Mouse (Mus musculus) liver, embryonic 12.5 days (tissue): ENCODE data around the gene Spag8. TPM values are rescaled to one million over a fixed set of nuclear protein-coding genes. Genes with fewer than 3 reads are reported as not detected.
A peak's percentile ranks its signal among the peaks of the same experiment; 100 is the strongest.

ENCODE experiments used
- ATAC-seq: fragments of 200-750 bp; cut with Nextera tagmentation; 2 replicates; pipeline ENCODE4 v1.8.0; 2017; ENCODE audit warnings: moderate number of reproducible peaks, mild to moderate bottlenecking, moderate library complexity
- H3K27ac ChIP-seq: fragments of 300-500 bp; sonication (generic); 2 replicates; pipeline ENCODE4 v1.5.1; 2016; ENCODE audit warnings: mild to moderate bottlenecking
- H3K27me3 ChIP-seq: fragments of 300-500 bp; sonication (generic); replicated peaks from 2 replicates; pipeline ENCODE4 v1.6.1; 2016; ENCODE audit warnings: mild to moderate bottlenecking, moderate library complexity
- H3K36me3 ChIP-seq: fragments of 300-500 bp; sonication (generic); 2 replicates; pipeline ENCODE4 v1.6.1; 2016; ENCODE audit warnings: mild to moderate bottlenecking, moderate library complexity
- H3K4me1 ChIP-seq: fragments of 300-500 bp; sonication (generic); 2 replicates; pipeline ENCODE4 v1.6.1; 2016
- H3K4me2 ChIP-seq: fragments of 300-500 bp; sonication (generic); 2 replicates; pipeline ENCODE4 v1.6.1; 2016; ENCODE audit warnings: mild to moderate bottlenecking, moderate library complexity
- H3K4me3 ChIP-seq: fragments of 300-500 bp; sonication (generic); 2 replicates; pipeline ENCODE4 v1.5.1; 2016; ENCODE audit warnings: mild to moderate bottlenecking, moderate library complexity
- H3K9ac ChIP-seq: fragments of 300-500 bp; sonication (generic); 2 replicates; pipeline ENCODE4 v1.6.1; 2016; ENCODE audit warnings: mild to moderate bottlenecking, moderate library complexity
- H3K9me3 ChIP-seq: fragments of 300-500 bp; sonication (generic); replicated peaks from 2 replicates; pipeline ENCODE4 v1.6.1; 2016; ENCODE audit warnings: mild to moderate bottlenecking, moderate library complexity
- WGBS: fragments of 180-500 bp; shearing (Covaris S2); methylation state at CpG from one replicate; pipeline ENCODE4 v1.1.7; 2016; ENCODE audit not compliant: insufficient replicate concordance; 5-methylcytosine and 5-hydroxymethylcytosine counted together
- microRNA-seq: library from miRNA; unstranded; fragments of <30 nt; microRNA quantifications from one replicate; pipeline ENCODE4, GENCODE M21; 2017
- polyA plus RNA-seq: library from polyadenylated mRNA; unstranded; fragments of >200 nt; fragmentation: Nextera tagmentation; extraction: Ambion mirVana; gene quantifications from 2 replicates; pipeline ENCODE4 v1.2.1, GENCODE M21; 2016

The Spag8 gene
- polyA plus RNA-seq, 1 experiment from 2014 or later, result 0.20 TPM

DNA sequence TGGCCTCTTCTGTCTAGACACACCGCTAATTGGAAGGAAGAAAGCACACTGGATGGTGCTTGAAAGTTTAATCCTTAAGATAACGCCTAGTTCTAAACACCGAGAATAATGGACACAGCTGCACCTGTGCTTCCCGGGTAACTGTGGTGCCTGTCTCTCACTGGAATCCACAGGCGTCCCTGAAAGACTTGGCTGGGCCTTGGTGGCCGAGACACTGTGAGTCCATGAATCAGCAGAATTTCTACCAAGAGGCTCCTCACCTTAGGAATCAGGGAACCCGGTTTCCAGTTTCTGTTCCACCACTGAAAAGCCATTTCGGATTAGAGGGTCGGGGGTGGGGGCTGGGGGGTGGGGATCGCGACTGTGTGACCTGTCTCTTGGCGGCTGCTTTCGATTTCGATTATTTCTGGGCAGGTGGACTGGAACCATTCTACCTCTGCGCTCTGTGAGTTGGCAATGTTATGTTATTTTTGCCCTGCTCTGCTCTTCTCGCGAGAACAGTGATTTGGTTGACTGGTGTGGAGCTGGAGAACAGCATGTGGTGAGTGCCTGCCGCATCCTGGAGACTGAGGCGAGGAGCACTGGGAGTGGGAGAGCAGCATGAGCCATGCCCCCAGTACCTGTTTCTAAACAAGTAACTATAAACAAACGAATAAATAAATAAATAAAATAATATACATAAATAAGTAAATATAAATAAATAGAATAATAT, 24.1 kb downstream of the Spag8 start:
- Histone ChIP-seq H3K4me2 (peak overlapping the region; percentile 47), H3K9me3 (peaks cover 18% of the 10 kb centered on the region), H3K4me3 (peak overlapping the region; percentile 18), H3K4me1 (peaks cover 29% of the 10 kb centered on the region), H3K36me3 (no peaks in the 10 kb centered on the region), H3K27me3 (peaks cover 39% of the 10 kb centered on the region), H3K9ac (peak overlapping the region; percentile 12; the same call in 1 of the 2 replicates), H3K27ac (0 out of 2 replicates have a peak overlapping the region, but pooled peaks have one; percentile 17)
- WGBS, result 39% methylated on average over 20 of the region's 20 CpGs
- 0 out of 2 replicates have a peak, but pooled peaks have one; percentile 50 for ATAC-seq

- 64% methylated on average over 4 of the region's 4 CpGs for WGBS
- Histone ChIP-seq H3K9me3 (peaks cover 7% of the 10 kb centered on the region), H3K4me1 (no peaks in the 10 kb centered on the region)
These were observed 33.1 kb downstream of the Spag8 start for GRCm38 (mm10) chr4:43620146-43620778.

GRCm38 (mm10) chr4:43613060-43613730, 40.2 kb downstream of the Spag8 start:
- WGBS, result 26% methylated on average over 3 of the region's 3 CpGs
- no peaks in the 10 kb centered on the region for H3K9me3 ChIP-seq
- peaks cover 26% of the 10 kb centered on the region for H3K4me1 ChIP-seq
- H3K27me3 ChIP-seq, result no peaks in the 10 kb centered on the region
- H3K4me3 ChIP-seq, result peak overlapping the region; percentile 30; the same call in 1 of the 2 replicates
- H3K27ac ChIP-seq, result peak overlapping the region; percentile 80
- peak; percentile 82 for ATAC-seq
- H3K36me3 ChIP-seq, result no peaks in the 10 kb centered on the region
- H3K4me2 ChIP-seq, result peak overlapping the region; percentile 52
- H3K9ac ChIP-seq, result peak overlapping the region; percentile 54; the same call in 1 of the 2 replicates

More at GRCm38 (mm10) chr4:43620146-43620778, 33.1 kb downstream of the Spag8 start:
- Histone ChIP-seq H3K4me2 (no peak overlapping the region), H3K36me3 (no peaks in the 10 kb centered on the region), H3K27me3 (peaks cover 5% of the 10 kb centered on the region; the same call in 1 of the 2 replicates), H3K4me3 (no peak overlapping the region), H3K27ac (no peak overlapping the region), H3K9ac (no peak overlapping the region)
- ATAC-seq, result no peak

- H3K4me1 ChIP-seq, result peaks cover 26% of the 10 kb centered on the region
- H3K36me3 ChIP-seq, result no peaks in the 10 kb centered on the region
- peak overlapping the region; percentile 52 for H3K4me2 ChIP-seq
- no peaks in the 10 kb centered on the region for H3K9me3 ChIP-seq
- peak overlapping the region; percentile 30; the same call in 1 of the 2 replicates for H3K4me3 ChIP-seq
- peak; percentile 87 for ATAC-seq
- peak overlapping the region; percentile 80 for H3K27ac ChIP-seq
- 15% methylated on average over 10 of the region's 10 CpGs for WGBS
- H3K9ac ChIP-seq, result peak overlapping the region; percentile 54; the same call in 1 of the 2 replicates
- no peaks in the 10 kb centered on the region for H3K27me3 ChIP-seq
These were observed 40.9 kb downstream of the Spag8 start for GRCm38 (mm10) chr4:43612534-43612933.

- H3K27me3 ChIP-seq, result no peaks in the 10 kb centered on the region
- peak overlapping the region; percentile 91 for H3K27ac ChIP-seq
- peaks cover 65% of the 10 kb centered on the region for H3K4me1 ChIP-seq
- no peaks in the 10 kb centered on the region for H3K9me3 ChIP-seq
- peak overlapping the region; percentile 19 for H3K4me3 ChIP-seq
- ATAC-seq, result peak; percentile 96
- no peaks in the 10 kb centered on the region for H3K36me3 ChIP-seq
- WGBS, result 29% methylated on average over 9 of the region's 9 CpGs
- H3K9ac ChIP-seq, result peak overlapping the region; percentile 59; the same call in 1 of the 2 replicates
- H3K4me2 ChIP-seq, result peak overlapping the region; percentile 59
These were observed 48.4 kb downstream of the Spag8 start for GRCm38 (mm10) chr4:43604751-43605685.

GRCm38 (mm10) chr4:43604099-43604498, 49.3 kb downstream of the Spag8 start:
- H3K27ac ChIP-seq, result peak overlapping the region; percentile 91
- no peaks in the 10 kb centered on the region for H3K9me3 ChIP-seq
- no peak overlapping the region for H3K4me2 ChIP-seq
- no peak overlapping the region for H3K4me3 ChIP-seq
- no peaks in the 10 kb centered on the region for H3K36me3 ChIP-seq
- ATAC-seq, result no peak
- H3K9ac ChIP-seq, result no peak overlapping the region
- H3K27me3 ChIP-seq, result no peaks in the 10 kb centered on the region
- WGBS, result 57% methylated on average over 3 of the region's 3 CpGs
- peaks cover 75% of the 10 kb centered on the region for H3K4me1 ChIP-seq

Small RNA genes within 50 kb of the gene (microRNA-seq; reads per million reads assigned to microRNA genes)
- gene Gm25262, result not detected

Other genes starting within 250 kb of the Spag8 start
- gene Fam166b, start 224.5 kb downstream of the Spag8 start, polyA plus RNA-seq, result not detected in 2 replicates
- 2.8 and 3.2 TPM in 2 replicates for gene Tesk1, start 211.7 kb downstream of the Spag8 start, polyA plus RNA-seq
- 1.1 TPM in 2 replicates for gene Cd72, start 199.0 kb downstream of the Spag8 start, polyA plus RNA-seq
- gene Sit1, start 169.9 kb downstream of the Spag8 start, polyA plus RNA-seq, result not detected in 2 replicates
- gene Ccdc107, start 160.7 kb downstream of the Spag8 start, polyA plus RNA-seq, result 38.3 and 40.0 TPM in 2 replicates
- gene Arhgef39, start 153.9 kb downstream of the Spag8 start, polyA plus RNA-seq, result 32.6 and 35.8 TPM in 2 replicates
- 1.2 and 1.3 TPM in 2 replicates for gene Car9, start 146.6 kb downstream of the Spag8 start, polyA plus RNA-seq
- gene Tpm2, start 129.8 kb downstream of the Spag8 start, polyA plus RNA-seq, result 27.9 and 29.9 TPM in 2 replicates
- 17.9 and 19.7 TPM in 2 replicates for gene Creb3, start 91.3 kb downstream of the Spag8 start, polyA plus RNA-seq
- 73.3 and 75.5 TPM in 2 replicates for gene Tln1, start 90.9 kb downstream of the Spag8 start, polyA plus RNA-seq
- 17.4 and 18.0 TPM in 2 replicates for gene Rgp1, start 74.9 kb downstream of the Spag8 start, polyA plus RNA-seq
- gene Gba2, start 74.7 kb downstream of the Spag8 start, polyA plus RNA-seq, result 23.5 and 23.6 TPM in 2 replicates
- gene Msmp, start 69.1 kb downstream of the Spag8 start, polyA plus RNA-seq, result 1.1 TPM in 1 of 2 replicates, not detected in the other
- 1.5 and 2.1 TPM in 2 replicates for gene Npr2, start 21.7 kb downstream of the Spag8 start, polyA plus RNA-seq
- gene Hint2, start 2.9 kb upstream of the Spag8 start, polyA plus RNA-seq, result 59.8 and 66.1 TPM in 2 replicates
- 0.44 and 0.53 TPM in 2 replicates for gene Tmem8b, start 15.4 kb upstream of the Spag8 start, polyA plus RNA-seq
- 1.5 and 1.8 TPM in 2 replicates for gene Fam221b, start 15.6 kb upstream of the Spag8 start, polyA plus RNA-seq
- not detected in 2 replicates for gene Olfr70, start 47.2 kb upstream of the Spag8 start, polyA plus RNA-seq
- not detected in 2 replicates for gene Olfr71, start 56.7 kb upstream of the Spag8 start, polyA plus RNA-seq
- 0.14 and 0.19 TPM in 2 replicates for gene Hrct1, start 73.6 kb upstream of the Spag8 start, polyA plus RNA-seq
- gene Spaar, start 76.4 kb upstream of the Spag8 start, polyA plus RNA-seq, result 0.02 TPM in 2 replicates
- gene Olfr159, start 117.4 kb upstream of the Spag8 start, polyA plus RNA-seq, result not detected in 2 replicates
- gene Olfr156, start 170.3 kb upstream of the Spag8 start, polyA plus RNA-seq, result not detected in 2 replicates
- gene Olfr157, start 186.6 kb upstream of the Spag8 start, polyA plus RNA-seq, result not detected in 2 replicates
- gene Olfr155, start 198.0 kb upstream of the Spag8 start, polyA plus RNA-seq, result not detected in 2 replicates
- gene Reck, start 221.9 kb upstream of the Spag8 start, polyA plus RNA-seq, result 5.3 and 5.8 TPM in 2 replicates